In genomic region chr14:60732787-60733186, GRCm38 (mm10) we compare ENCODE assay signal across 8 mouse cellular contexts. TPM values are rescaled to one million over a fixed set of nuclear protein-coding genes. Genes with fewer than 3 reads are reported as not detected.
DNase-seq lines count a peak whose midpoint lies in the region; ATAC-seq and TF ChIP-seq lines count a peak whose summit lies in the region.

No protein-coding gene starts in this region.

- peak overlapping the region; percentile 54 for H3K4me2 ChIP-seq in lung, embryonic 14.5 days
- H3K4me2 ChIP-seq in neural tube, embryonic 15.5 days, result peak overlapping the region; percentile 41

- H3K9me3 ChIP-seq in lung, embryonic 14.5 days (ENCODE audit: low read depth, low read length), result no peaks in the 10 kb centered on the region
- H3K9me3 ChIP-seq in neural tube, embryonic 15.5 days (replicated peaks), result no peaks in the 10 kb centered on the region

- peak overlapping the region; percentile 10 for H3K9ac ChIP-seq in lung, embryonic 14.5 days
- no peak overlapping the region; the same call in 1 of the 2 replicates for H3K9ac ChIP-seq in neural tube, embryonic 15.5 days (replicated peaks)

- H3K36me3 ChIP-seq in lung, embryonic 14.5 days (ENCODE audit: insufficient read depth), result no peaks in the 10 kb centered on the region
- no peaks in the 10 kb centered on the region for H3K36me3 ChIP-seq in neural tube, embryonic 15.5 days

- H3K27me3 ChIP-seq in lung, embryonic 14.5 days (ENCODE audit: insufficient read depth, low read length), result no peaks in the 10 kb centered on the region
- H3K27me3 ChIP-seq in neural tube, embryonic 15.5 days (replicated peaks), result no peaks in the 10 kb centered on the region

- peaks cover 26% of the 10 kb centered on the region for H3K4me1 ChIP-seq in brown adipose tissue, adult 24 weeks (ENCODE audit: control insufficient read depth, insufficient read depth, insufficient read length, low read length)
- H3K4me1 ChIP-seq in lung, embryonic 14.5 days (ENCODE audit: insufficient read depth), result peaks cover 12% of the 10 kb centered on the region
- peaks cover 42% of the 10 kb centered on the region for H3K4me1 ChIP-seq in neural tube, embryonic 15.5 days

- DNase-seq in spleen, adult 18-20 months, result peak; percentile 36 to 60
- DNase-seq in spleen, postnatal 14 days (ENCODE audit: low spot score in 2 of 2), result no peak
- peak; percentile 64 for DNase-seq in induced T-regulatory cell, adult 2 months (ENCODE audit: low read depth)
- peak; percentile 67 for DNase-seq in lung, embryonic 14.5 days
- no peak for DNase-seq in cerebellum, adult 11 months

- TF ChIP-seq CTCF in lung, embryonic 14.5 days (IDR thresholded peaks at IDR 0.05; ENCODE audit: low read depth), result no peak

- ATAC-seq in granulocyte monocyte progenitor cell, adult 5-6 weeks (replicated peaks; ENCODE audit: poor library complexity, severe bottlenecking), result 0 out of 2 replicates have a peak, but pooled peaks have one; percentile 5
- 0 out of 2 replicates have a peak, but pooled peaks have one; percentile 30 for ATAC-seq in lung, embryonic 14.5 days (ENCODE audit: insufficient read depth)
- no peak for ATAC-seq in neural tube, embryonic 15.5 days (ENCODE audit: low FRiP score)

- H3K27ac ChIP-seq in brown adipose tissue, adult 24 weeks (replicated peaks; ENCODE audit: low read depth, low read length), result peak overlapping the region; percentile 77
- H3K27ac ChIP-seq in lung, embryonic 14.5 days (ENCODE audit: low read depth), result peak overlapping the region; percentile 74
- H3K27ac ChIP-seq in neural tube, embryonic 15.5 days (replicated peaks), result peak overlapping the region; percentile 46

- WGBS in lung, embryonic 14.5 days, result 5% methylated on average over 16 of the region's 16 CpGs
- 33% methylated on average over 16 of the region's 16 CpGs for WGBS in neural tube, embryonic 15.5 days

- peak overlapping the region; percentile 45 for H3K4me3 ChIP-seq in brown adipose tissue, adult 24 weeks (ENCODE audit: insufficient read depth, low read depth, low read length)
- peak overlapping the region; percentile 3 for H3K4me3 ChIP-seq in lung, embryonic 14.5 days (ENCODE audit: low read depth, low read length)
- H3K4me3 ChIP-seq in neural tube, embryonic 15.5 days (replicated peaks), result 0 out of 2 replicates have a peak overlapping the region, but pooled peaks have one; percentile 4

RNA-seq across cellular contexts. Expression of gene C1qtnf9, which starts 35.1 kb away (rescaled TPM):
- polyA plus RNA-seq in brown adipose tissue, adult 24 weeks (2012; ENCODE audit: insufficient read depth, insufficient read length, missing spikeins), result 16.8 and 30.9 TPM in 2 replicates
- total RNA-seq in granulocyte monocyte progenitor cell, adult 5-6 weeks (2014; fragmentation: Nextera tagmentation), result not detected in 2 replicates
- not detected in 2 replicates for total RNA-seq in granulocyte monocyte progenitor cell, adult 5-6 weeks (2017)
- 0.12 TPM in 1 of 2 replicates, not detected in the other for polyA plus RNA-seq in lung, embryonic 14.5 days (2014; fragmentation: Nextera tagmentation; extraction: Ambion mirVana)
- polyA plus RNA-seq in neural tube, embryonic 15.5 days (2015; fragmentation: Nextera tagmentation; extraction: Ambion mirVana), result 0.49 and 0.55 TPM in 2 replicates

RNA-seq across cellular contexts. Expression of gene Mipep, which starts 51.6 kb away (rescaled TPM):
- 52.5 and 57.8 TPM in 2 replicates for polyA plus RNA-seq in brown adipose tissue, adult 24 weeks (2012; ENCODE audit: insufficient read depth, insufficient read length, missing spikeins)
- 19.7 and 25.8 TPM in 2 replicates for total RNA-seq in granulocyte monocyte progenitor cell, adult 5-6 weeks (2014; fragmentation: Nextera tagmentation)
- 24.0 and 25.5 TPM in 2 replicates for total RNA-seq in granulocyte monocyte progenitor cell, adult 5-6 weeks (2017)
- 26.3 and 26.5 TPM in 2 replicates for polyA plus RNA-seq in lung, embryonic 14.5 days (2014; fragmentation: Nextera tagmentation; extraction: Ambion mirVana)
- 18.8 and 19.5 TPM in 2 replicates for polyA plus RNA-seq in neural tube, embryonic 15.5 days (2015; fragmentation: Nextera tagmentation; extraction: Ambion mirVana)

Comparison
In these comparisons a context has a peak if more than half of its experiments do, and no peak if none do; other contexts are left out.
1. DNase-seq: peak in spleen, adult 18-20 months (2 of 2), induced T-regulatory cell, adult 2 months (single experiment) and lung, embryonic 14.5 days (single experiment); none in spleen, postnatal 14 days (0 of 2) and cerebellum, adult 11 months (single experiment).
2. RNA of gene C1qtnf9, which starts 35.1 kb away (polyA plus RNA-seq): 16.8 to 30.9 TPM in brown adipose tissue, adult 24 weeks; 0.49 to 0.55 TPM in neural tube, embryonic 15.5 days and 0.12 TPM in lung, embryonic 14.5 days; every median in the first group is over 10 times any median in the second.
3. Peak in every context shown above with its lines, with median percentiles within 50 percentile points of each other: H3K27ac ChIP-seq and H3K4me3 ChIP-seq.